Mouse (Mus musculus): Measurements from ENCODE around the gene Slc25a44.
A peak's percentile ranks its signal among the peaks of the same experiment; 100 is the strongest.
"Not testable (repeated sequence)": the region's sequence is repeated elsewhere in the genome, so short reads cannot be mapped to it uniquely, and the experiment has no call there.

Slc25a44 gene

DNA sequence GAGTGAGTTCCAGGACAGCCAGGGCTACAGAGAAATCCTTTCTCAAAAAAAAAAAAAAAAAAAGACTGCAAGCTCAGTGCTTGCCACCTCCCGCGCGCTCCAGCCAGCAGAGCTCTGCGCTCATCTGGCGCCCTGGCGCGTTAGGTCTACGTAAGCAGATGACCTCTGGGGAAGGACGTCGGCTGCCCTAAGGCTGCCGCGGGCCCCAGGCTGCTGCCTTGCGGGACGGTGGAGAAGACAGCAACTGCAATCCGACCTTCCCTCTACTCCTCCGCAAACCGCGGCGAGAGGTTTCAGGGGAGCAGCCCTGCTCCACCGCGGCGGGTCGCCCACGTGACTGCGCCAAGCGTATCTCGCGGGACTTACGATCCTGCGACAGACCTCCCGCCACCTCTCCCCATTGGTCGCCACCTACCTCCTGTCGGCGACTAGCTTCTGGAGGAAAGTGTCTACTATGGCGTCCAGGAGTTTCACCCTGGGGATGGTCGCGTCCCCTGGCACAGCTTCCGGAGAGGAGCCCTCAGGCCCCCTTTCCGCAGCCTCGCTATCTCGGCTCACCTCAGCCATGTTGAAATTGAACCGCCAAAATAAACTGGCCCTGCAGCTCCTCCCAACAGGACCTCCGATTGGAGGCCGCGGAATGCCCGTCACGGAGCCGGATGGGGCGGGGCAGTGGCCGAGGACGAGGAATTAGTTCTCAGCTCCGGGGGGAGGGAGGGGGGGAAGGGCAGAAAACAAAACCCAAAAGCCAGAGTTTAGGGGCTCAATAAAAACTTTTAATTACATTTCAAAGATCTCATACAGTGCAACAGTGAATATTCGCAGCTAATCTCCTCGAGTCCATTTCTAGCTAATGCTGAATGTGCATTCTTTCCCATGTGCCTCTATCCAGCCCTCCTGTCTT lies 14.9 kb downstream of the Slc25a44 start, which contains the start of gene Pmf1:
TSS of gene Pmf1 (minus strand) at position 591 of the 904 bp plus-strand sequence.
- peak; percentile 92 for DNase-seq (ENCODE audit: low read depth, low spot score)
- H3K27me3 ChIP-seq (ENCODE audit: control insufficient read depth, insufficient read depth, low read length, poor library complexity, severe bottlenecking): no peaks in the 10 kb centered on the region
- no peaks in the 10 kb centered on the region for H3K36me3 ChIP-seq (ENCODE audit: control insufficient read depth, insufficient read depth, low read length, poor library complexity, severe bottlenecking)

DNA sequence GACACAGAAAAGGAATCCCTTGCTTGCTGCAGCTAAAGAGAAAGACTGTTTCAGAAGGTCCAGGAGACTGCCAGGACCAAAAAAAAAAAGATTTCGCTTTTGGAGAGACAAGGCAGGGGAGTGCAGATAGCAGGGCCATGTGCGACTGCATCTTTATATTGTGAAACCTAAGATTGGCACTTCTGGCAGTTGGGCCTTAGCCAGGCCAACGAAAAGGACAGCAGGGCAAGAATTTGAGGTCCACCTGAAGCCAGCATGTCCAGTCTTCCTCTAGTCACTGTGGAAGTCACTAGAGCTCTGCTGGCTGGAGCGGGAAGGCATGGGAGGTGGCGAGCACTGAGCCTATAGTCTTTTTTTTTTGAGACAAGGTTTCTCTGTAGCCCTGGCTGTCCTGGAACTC lies 16.0 kb downstream of the Slc25a44 start:
- Histone ChIP-seq H3K27me3 (ENCODE audit: control insufficient read depth, insufficient read depth, low read length, poor library complexity, severe bottlenecking) (no peaks in the 10 kb centered on the region), H3K36me3 (ENCODE audit: control insufficient read depth, insufficient read depth, low read length, poor library complexity, severe bottlenecking) (no peaks in the 10 kb centered on the region)
- DNase-seq (ENCODE audit: low read depth, low spot score): no peak

DNA sequence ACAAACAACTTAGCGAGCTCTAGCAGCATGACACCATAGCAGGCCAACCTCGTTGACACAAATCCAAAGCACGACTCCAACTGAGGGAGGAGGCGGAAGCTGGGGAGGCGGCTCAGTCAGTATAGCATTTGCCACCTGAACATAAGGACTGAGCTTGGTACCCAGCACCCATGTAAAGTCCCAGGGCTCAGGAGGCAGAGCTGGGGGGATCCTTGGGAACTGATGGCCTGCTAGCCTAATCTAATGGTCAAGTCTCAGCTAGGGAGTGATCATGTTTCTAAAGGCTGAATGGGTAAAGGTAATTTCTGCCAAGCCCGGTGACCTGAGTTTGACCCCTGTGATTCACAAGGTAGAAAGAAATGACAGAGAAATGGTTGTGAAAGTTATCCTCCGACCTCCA lies 17.4 kb downstream of the Slc25a44 start:
- no peak for DNase-seq (ENCODE audit: low read depth, low spot score)
- Histone ChIP-seq H3K36me3 (ENCODE audit: control insufficient read depth, insufficient read depth, low read length, poor library complexity, severe bottlenecking) (no peaks in the 10 kb centered on the region), H3K27me3 (ENCODE audit: control insufficient read depth, insufficient read depth, low read length, poor library complexity, severe bottlenecking) (no peaks in the 10 kb centered on the region)

GRCm38 (mm10) chr3:88407090-88407489 lies 17.8 kb downstream of the Slc25a44 start:
- peak; percentile 92 for DNase-seq (ENCODE audit: low read depth, low spot score)
- Histone ChIP-seq H3K36me3 (ENCODE audit: control insufficient read depth, insufficient read depth, low read length, poor library complexity, severe bottlenecking) (no peaks in the 10 kb centered on the region), H3K27me3 (ENCODE audit: control insufficient read depth, insufficient read depth, low read length, poor library complexity, severe bottlenecking) (no peaks in the 10 kb centered on the region)

DNA sequence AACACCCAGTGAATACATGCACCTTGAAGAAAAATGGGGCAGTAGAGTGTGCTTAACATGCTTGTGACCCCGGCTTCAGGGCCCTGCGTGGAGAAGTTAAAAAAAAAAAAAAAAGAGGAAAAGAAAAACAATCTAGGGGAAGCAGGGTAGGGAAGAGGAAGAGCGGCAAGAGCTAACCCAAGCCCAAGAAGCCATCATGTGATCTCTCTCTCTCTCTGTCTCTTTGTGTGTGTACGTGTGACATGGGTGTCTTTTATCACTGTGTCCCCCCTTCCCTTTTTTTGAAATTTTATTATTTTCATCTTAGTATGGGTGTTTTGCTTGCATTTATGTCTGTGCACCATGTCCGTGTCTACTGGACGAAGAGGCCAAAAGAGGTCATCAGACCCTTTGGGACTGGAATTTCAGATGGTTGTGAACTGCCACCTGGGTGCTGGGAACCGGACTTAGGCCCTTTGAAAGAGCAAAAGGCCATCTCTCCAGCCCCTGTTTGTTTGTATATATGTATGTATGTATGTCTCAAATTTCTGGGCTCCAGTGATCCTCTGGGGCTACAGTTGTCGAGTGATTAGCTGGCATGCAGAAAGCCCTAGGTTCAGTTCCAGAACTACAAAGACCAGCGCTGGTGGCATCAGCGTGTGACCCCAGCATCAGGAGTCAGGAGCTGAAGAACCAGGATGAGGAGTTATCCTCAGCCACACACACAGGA lies 21.3 kb downstream of the Slc25a44 start:
- H3K36me3 ChIP-seq (ENCODE audit: control insufficient read depth, insufficient read depth, low read length, poor library complexity, severe bottlenecking): no peaks in the 10 kb centered on the region

GRCm38 (mm10) chr3:88398666-88399065 lies 26.3 kb downstream of the Slc25a44 start:
- Histone ChIP-seq H3K27me3 (ENCODE audit: control insufficient read depth, insufficient read depth, low read length, poor library complexity, severe bottlenecking) (no peaks in the 10 kb centered on the region), H3K36me3 (ENCODE audit: control insufficient read depth, insufficient read depth, low read length, poor library complexity, severe bottlenecking) (no peaks in the 10 kb centered on the region)
- DNase-seq (ENCODE audit: low read depth, low spot score): no peak

More for the DNA sequence above, 21.3 kb downstream of the Slc25a44 start:
- H3K27me3 ChIP-seq (ENCODE audit: control insufficient read depth, insufficient read depth, low read length, poor library complexity, severe bottlenecking): no peaks in the 10 kb centered on the region
- DNase-seq (ENCODE audit: low read depth, low spot score): no peak

DNA sequence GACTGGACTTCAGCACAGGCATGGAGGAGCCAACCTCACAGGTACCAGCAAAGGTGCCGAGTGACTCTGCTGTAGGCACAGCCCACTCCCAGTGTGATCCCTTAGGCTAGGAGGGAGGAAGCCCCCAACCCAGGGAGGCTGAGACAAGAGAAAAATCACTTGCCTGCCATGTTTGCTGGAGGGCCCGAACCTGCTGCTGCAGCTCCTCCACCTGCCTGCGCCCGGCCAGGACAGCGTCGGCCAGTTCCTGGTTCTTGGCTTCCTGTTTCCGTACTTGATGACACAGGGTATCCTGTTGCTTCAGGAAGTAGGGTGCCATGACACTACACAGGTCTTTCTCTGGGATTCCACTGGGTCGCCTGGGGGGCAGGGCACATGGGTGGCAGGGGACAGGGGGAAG lies 29.2 kb downstream of the Slc25a44 start:
- Histone ChIP-seq H3K27me3 (ENCODE audit: control insufficient read depth, insufficient read depth, low read length, poor library complexity, severe bottlenecking) (no peaks in the 10 kb centered on the region), H3K36me3 (ENCODE audit: control insufficient read depth, insufficient read depth, low read length, poor library complexity, severe bottlenecking) (no peaks in the 10 kb centered on the region)
- DNase-seq (ENCODE audit: low read depth, low spot score): peak; percentile 71

DNA sequence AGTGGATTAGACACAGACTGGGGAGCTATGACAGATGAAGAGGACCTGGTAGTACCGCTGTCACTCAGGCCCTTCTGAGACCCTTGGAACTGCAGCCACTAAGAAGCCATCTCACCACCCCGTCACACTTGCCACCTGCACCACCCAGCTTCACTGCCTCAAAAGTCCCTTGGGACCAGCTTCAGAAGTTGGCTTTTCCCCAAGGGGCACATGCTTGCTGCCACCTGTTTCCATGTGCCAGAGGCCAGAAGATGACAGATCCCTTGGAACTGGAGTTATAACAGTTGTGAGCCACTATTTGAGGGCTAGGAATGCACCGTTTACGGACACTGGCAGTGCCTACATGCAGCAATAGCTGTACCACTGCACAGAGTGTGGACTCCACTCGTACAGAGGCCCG lies 29.7 kb downstream of the Slc25a44 start:
- DNase-seq (ENCODE audit: low read depth, low spot score): peak; percentile 87
- peaks cover under 1% of the 10 kb centered on the region; the same call in 1 of the 2 replicates for H3K36me3 ChIP-seq (ENCODE audit: control insufficient read depth, insufficient read depth, low read length, poor library complexity, severe bottlenecking)
- H3K27me3 ChIP-seq (ENCODE audit: control insufficient read depth, insufficient read depth, low read length, poor library complexity, severe bottlenecking): no peaks in the 10 kb centered on the region

DNA sequence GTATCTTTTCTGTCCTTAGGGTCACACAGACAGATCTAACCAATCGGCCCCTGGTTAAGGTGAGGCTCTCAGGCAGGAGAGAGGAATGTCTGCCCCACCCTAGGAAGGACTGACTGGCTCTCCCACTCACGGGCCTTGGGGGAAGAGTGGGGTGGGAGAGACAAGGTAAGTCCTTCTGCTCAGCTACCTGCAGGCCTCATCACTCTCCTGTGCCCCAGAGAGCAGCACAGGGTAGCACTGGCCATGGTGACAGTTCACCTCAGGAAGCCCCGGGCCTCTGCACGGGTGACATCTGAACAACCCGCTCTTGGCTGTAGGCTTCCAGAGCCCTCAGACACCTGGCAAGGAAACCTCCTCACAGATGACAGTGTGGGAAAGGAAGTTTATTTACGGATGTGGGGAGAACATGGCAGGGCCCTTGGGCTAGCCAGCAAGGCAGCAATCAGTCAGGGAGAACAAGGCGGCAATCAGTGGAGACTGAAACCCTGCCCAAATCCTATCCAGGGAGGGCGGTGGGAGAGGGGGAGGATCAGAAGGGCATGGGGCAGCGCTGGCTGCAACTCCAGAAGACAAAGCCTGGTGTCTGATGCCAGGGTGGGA lies 31.1 kb downstream of the Slc25a44 start:
- peaks cover 2% of the 10 kb centered on the region; the same call in 1 of the 2 replicates for H3K36me3 ChIP-seq (ENCODE audit: control insufficient read depth, insufficient read depth, low read length, poor library complexity, severe bottlenecking)
- DNase-seq (ENCODE audit: low read depth, low spot score): no peak

DNA sequence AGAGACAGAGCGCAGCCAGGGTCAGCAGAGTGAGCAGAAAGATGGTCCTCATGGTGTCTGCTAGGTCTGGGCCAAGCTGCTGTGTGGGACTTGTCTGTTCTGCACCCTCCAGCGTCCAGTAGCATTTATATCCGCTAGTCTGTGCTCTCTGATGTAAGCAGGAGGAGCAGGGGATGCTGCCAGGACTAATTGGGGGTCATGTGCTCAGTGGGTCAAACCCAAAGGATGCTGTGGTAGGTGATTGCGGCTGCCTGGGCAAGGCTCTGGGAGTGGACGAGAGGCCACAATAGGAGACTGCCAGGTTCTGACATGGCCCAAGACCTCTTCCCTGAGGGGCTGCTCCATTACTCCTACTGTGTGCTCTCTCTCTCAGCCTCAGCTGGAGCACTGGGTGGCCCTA lies 40.6 kb downstream of the Slc25a44 start, which contains the start of gene Bglap:
TSS of gene Bglap (minus strand) at position 101 of the 400 bp plus-strand sequence.
- no peaks in the 10 kb centered on the region for H3K36me3 ChIP-seq (ENCODE audit: control insufficient read depth, insufficient read depth, low read length, poor library complexity, severe bottlenecking)
- H3K27me3 ChIP-seq (ENCODE audit: control insufficient read depth, insufficient read depth, low read length, poor library complexity, severe bottlenecking): no peaks in the 10 kb centered on the region
- DNase-seq (ENCODE audit: low read depth, low spot score): no peak

More for the DNA sequence above, 31.1 kb downstream of the Slc25a44 start:
- H3K27me3 ChIP-seq (ENCODE audit: control insufficient read depth, insufficient read depth, low read length, poor library complexity, severe bottlenecking): no peaks in the 10 kb centered on the region

GRCm38 (mm10) chr3:88382383-88382782 lies 42.6 kb downstream of the Slc25a44 start:
- not testable (repeated sequence) for H3K27me3 ChIP-seq (ENCODE audit: control insufficient read depth, insufficient read depth, low read length, poor library complexity, severe bottlenecking); DNase-seq (ENCODE audit: low read depth, low spot score); H3K36me3 ChIP-seq (ENCODE audit: control insufficient read depth, insufficient read depth, low read length, poor library complexity, severe bottlenecking)

- peak; percentile 55 for DNase-seq (ENCODE audit: low read depth, low spot score)
- H3K27me3 ChIP-seq (ENCODE audit: control insufficient read depth, insufficient read depth, low read length, poor library complexity, severe bottlenecking); H3K36me3 ChIP-seq (ENCODE audit: control insufficient read depth, insufficient read depth, low read length, poor library complexity, severe bottlenecking): not testable (repeated sequence)
Measured at GRCm38 (mm10) chr3:88381389-88382315, 43.3 kb downstream of the Slc25a44 start.

DNA sequence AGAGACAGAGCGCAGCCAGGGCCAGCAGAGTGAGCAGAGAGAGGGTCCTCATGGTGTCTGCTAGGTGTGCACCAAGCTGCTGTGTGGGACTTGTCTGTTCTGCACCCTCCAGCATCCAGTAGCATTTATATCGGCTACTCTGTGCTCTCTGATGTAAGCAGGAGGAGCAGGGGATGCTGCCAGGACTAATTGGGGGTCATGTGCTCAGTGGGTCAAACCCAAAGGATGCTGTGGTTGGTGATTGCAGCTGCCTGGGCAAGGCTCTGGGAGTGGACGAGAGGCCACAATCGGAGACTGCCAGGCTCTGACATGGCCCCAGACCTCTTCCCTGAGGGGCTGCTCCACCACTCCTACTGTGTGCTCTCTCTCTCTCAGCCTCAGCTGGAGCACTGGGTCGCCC lies 46.3 kb downstream of the Slc25a44 start, which contains the start of gene Bglap2:
TSS of gene Bglap2 (minus strand) at position 101 of the 400 bp plus-strand sequence.
- not testable (repeated sequence) for H3K27me3 ChIP-seq (ENCODE audit: control insufficient read depth, insufficient read depth, low read length, poor library complexity, severe bottlenecking); DNase-seq (ENCODE audit: low read depth, low spot score); H3K36me3 ChIP-seq (ENCODE audit: control insufficient read depth, insufficient read depth, low read length, poor library complexity, severe bottlenecking)

- not testable (repeated sequence) for H3K36me3 ChIP-seq (ENCODE audit: control insufficient read depth, insufficient read depth, low read length, poor library complexity, severe bottlenecking); DNase-seq (ENCODE audit: low read depth, low spot score); H3K27me3 ChIP-seq (ENCODE audit: control insufficient read depth, insufficient read depth, low read length, poor library complexity, severe bottlenecking)
Measured at GRCm38 (mm10) chr3:88376644-88377043, 48.3 kb downstream of the Slc25a44 start.
